Mouse (Mus musculus) 416B (cell line): ENCODE results near the gene Usp21.

Experiments used
- DNase-seq: peaks from one replicate; pipeline ENCODE4 v3.0.0; 2011; ENCODE audit warnings: low read depth

Gene Usp21

DNA sequence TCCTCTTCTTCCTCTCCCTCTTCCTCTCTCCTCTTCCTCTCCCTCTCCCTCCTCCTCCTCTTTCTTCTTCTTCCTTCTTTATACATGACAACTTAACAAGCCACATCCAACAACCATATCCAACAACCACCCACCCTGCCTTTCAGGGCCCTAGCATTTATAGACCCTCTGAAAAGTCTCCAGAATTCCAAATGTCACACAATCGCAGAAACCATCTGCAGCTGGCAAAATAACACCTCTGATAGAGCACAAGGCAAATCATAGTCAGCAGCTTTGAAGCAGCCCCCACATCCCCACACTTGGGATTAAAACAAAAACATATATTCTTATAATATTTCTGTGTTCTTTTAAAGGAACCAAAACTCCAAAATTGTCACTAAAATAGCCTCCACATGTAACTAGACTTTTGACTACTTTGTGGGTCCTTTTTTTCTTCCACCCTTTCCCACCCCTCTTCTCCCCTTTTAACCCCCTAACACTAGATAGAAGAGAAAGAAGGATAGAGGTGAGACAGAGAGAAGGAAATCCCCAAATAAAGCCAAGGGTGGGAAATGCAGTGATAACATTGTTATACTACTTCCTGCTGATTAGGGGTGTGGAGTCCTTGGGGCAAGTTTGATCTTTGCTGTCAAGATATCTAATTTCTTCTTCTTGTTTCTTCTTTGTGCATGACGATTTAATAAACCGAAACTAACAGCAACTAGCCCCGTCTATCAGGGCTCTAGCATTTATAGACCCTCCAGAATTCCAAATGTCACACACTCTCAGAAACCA lies 21.6 kb downstream of the Usp21 start:
- no peak for DNase-seq

DNA sequence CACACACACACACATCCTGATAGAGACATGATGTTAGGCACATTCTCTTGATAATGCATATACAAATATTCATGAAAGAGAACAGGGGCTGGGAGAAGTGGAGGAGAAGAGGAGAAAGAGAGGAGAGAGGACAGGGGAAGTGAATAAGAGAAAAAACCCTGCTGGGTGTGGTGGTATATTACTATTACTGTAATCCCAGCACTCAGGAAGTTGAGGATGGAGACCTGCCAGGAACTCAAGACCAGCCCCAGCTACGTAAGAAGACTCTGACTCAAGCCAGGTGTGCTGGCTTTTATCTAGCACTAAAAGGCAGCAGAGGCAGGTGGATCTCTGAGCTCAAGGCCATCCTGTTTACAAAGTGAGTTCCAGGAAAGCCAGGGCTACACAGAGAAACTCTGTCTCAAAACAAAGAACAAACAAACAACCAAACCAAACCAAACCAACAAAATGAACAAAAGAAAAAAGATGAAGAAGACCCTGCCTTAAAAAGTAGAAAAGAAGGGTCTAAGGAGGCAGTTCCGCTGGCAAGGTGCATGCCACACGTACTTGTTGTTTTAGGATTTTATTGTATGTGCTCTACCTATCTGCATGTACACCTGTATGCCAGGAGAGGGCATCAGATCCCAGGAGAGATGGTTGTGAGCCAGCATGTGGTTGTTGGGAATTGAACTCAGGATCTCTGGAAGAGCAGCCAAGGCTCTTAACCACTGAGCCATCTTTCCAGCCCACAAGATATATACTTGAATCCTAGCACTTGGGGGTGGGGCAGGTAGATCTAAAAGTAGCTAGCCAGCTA lies 23.9 kb downstream of the Usp21 start:
- no peak for DNase-seq

- no peak for DNase-seq
These were observed 24.6 kb downstream of the Usp21 start for GRCm38 (mm10) chr1:171263185-171263611.

DNA sequence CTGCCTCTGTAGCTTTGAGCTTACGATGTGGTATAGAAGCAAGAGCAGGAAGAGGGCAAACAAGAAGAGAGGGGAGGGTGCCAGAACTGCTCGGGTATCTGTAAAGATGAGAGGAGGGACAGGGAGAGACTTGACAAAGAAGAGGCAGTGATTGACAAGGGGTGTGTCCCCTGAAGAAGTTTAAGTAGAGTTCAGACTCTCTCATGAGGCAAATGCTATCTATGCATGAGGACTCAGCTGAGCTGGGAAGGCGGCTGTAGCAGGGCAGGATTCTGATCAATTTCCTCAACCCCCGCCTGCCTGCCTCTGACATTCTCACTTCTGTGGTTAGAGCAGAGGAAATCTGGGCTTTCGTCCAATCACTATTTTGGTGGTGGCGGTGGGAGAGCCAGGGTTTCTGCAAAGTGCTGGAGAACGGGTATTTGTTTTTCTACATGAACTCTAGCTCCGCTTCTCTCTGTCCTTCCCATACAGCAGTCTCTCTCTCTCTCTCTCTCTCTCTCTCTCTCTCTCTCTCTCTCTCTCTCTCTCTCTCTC lies 25.1 kb downstream of the Usp21 start:
- peak; percentile 83 for DNase-seq

DNA sequence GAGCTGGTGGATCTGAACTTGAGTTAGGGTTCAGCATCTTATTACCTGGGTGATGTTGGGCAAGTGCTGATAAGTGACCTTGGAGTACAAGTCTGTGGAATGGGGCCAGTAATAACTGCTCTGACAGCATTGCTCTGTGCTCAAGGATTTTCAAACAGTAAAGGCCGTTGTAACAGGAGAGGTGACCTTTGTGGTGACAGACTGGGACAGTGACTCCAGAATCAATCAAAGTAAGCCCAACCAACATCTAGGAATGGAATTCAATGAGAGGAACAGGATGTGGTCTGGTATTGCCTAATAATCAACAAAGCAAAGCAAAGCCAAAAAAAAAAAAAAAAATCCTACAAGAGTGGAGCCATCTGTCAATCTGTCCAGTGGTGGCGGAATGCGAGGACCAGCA lies 27.5 kb downstream of the Usp21 start:
- no peak for DNase-seq

- DNase-seq, result peak; percentile 73
These were observed 28.9 kb downstream of the Usp21 start for GRCm38 (mm10) chr1:171258921-171259320.

DNA sequence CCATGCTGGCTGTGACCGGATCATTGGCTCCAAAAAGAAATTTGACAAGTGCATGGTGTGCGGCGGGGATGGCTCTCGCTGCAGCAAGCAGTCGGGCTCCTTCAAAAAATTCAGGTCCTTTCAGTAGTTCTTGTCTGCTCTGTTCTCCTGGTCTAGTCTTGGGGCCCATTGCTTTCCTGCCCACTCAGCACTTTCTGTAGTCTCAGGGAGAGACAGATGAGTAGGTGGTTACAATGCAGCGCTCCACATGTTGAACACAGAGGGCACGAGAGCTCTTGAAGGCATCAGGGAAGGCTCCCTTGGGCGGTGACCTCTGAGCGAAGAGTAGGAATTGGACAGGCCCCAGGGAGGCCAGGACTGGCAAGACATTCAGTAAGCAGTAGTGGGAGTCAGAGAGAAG lies 30.0 kb downstream of the Usp21 start:
- no peak for DNase-seq

- peak; percentile 84 for DNase-seq
These were observed 30.7 kb downstream of the Usp21 start for GRCm38 (mm10) chr1:171256937-171257548.

DNA sequence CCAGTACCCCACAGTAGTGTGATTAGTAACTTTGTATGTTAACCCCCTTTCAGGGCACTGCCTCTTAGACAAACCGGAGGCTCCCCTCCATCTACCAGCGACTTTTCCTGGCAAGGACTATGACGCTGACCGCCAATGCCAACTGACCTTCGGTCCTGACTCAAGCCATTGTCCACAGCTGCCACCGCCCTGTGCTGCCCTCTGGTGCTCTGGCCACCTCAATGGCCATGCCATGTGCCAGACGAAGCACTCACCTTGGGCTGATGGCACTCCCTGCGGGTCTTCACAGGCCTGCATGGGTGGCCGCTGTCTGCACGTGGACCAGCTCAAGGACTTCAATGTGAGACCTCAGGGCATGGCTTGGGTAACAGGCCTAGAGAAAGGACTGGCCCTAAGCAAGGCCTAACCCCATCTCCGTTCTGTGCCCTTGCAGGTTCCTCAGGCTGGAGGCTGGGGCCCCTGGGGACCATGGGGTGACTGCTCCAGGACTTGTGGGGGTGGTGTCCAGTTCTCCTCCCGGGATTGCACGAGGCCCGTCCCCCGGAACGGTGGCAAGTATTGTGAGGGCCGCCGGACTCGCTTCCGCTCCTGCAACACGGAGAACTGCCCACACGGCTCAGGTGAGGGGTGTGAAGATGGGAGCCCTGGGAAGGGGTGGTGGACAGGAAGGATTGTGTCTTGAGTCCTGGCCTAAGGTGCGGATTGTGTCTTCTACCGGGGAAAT lies 31.5 kb downstream of the Usp21 start:
- DNase-seq, result no peak

DNA sequence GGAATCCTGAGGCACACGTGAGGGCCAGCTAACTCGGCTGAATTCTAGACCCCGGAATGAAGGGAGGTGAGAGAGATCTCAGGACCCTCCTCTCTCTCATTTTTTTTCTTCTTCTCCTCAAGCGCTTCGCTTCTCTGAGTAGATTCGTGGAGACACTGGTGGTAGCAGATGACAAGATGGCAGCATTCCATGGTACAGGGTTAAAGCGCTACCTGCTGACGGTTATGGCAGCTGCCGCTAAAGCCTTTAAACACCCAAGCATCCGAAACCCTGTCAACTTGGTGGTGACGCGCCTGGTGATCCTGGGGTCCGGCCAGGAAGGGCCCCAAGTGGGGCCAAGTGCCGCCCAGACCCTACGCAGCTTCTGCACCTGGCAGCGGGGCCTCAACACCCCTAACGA lies 35.4 kb downstream of the Usp21 start:
- DNase-seq, result no peak

DNA sequence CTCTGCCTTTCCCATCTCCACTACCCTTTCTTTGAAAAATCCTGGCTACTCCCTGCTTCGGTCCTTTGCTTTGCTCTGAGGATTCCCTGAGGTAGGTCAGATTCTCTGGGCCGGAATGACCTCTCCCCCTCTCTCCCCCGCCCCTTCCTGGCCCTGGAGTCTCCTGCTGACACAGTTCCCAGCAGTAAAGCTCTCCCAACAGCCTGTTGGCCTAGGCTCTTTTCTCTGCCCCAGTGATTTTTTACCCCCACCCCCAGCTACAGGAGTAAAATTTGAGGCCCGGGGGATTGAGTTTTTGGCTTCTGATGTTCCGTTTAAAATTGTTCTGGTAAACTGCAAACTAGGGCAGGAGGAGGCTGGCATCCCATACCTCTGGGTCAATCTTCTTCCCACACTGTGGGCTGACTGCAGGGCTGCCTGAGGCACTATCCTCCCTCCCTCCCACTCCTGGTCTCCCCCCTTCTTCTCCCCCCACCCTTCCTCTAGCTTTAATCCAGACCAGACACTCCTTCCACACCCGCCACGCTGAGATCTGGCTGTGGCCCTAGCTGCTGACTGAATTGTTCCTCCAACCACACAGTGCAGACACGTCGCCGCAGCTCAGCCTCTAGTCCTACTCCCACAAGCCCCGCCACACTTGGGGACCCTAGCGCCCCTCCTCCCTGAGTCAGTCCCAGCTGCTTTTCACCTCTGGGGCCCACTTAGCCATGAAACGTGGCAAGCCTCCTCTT lies 36.0 kb downstream of the Usp21 start:
- DNase-seq, result no peak

DNA sequence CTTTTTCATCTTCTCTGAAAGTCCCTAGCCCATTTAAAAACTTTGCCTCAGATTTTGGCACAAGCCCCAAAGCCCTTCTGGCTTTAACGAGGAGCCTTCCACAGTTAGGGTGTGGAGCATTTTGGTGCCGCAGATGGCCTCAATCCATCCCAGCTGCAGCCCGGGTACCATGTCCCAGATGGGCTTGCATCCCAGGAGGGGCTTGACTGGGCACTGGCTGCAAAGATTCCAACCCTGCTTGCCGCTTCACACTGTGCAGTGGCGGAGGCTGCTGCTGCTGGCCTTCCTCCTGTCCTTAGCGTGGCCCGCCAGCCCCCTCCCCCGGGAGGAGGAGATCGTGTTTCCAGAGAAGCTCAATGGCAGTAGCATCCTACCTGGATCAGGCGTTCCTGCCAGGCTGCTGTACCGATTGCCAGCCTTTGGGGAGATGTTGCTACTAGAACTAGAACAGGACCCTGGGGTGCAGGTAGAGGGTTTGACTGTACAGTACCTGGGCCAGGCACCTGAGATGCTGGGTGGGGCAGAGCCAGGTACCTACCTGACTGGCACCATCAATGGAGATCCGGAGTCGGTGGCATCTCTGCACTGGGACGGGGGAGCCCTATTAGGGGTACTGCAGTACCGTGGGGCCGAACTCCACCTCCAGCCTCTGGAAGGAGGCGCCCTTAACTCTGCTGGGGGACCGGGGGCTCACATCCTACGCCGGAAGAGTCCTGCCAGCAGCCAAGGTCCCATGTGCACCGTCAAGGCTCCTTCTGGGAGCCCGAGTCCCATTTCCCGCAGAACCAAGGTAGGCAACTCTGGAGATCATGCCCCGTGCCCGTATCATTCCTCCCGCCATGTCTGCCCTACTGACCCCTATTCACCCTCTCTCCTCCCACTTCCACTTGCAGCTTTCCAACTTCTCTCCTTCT lies 36.9 kb downstream of the Usp21 start, which contains the start of gene Ndufs2:
Ndufs2 (minus strand) TSS at position 709 of the 914 bp plus-strand sequence.
- DNase-seq, result no peak

GRCm38 (mm10) chr1:171249913-171250600 lies 37.7 kb downstream of the Usp21 start, which contains the start of gene Adamts4:
TSS of gene Adamts4 (plus strand) at chr1:171250421.
- no peak for DNase-seq

DNA sequence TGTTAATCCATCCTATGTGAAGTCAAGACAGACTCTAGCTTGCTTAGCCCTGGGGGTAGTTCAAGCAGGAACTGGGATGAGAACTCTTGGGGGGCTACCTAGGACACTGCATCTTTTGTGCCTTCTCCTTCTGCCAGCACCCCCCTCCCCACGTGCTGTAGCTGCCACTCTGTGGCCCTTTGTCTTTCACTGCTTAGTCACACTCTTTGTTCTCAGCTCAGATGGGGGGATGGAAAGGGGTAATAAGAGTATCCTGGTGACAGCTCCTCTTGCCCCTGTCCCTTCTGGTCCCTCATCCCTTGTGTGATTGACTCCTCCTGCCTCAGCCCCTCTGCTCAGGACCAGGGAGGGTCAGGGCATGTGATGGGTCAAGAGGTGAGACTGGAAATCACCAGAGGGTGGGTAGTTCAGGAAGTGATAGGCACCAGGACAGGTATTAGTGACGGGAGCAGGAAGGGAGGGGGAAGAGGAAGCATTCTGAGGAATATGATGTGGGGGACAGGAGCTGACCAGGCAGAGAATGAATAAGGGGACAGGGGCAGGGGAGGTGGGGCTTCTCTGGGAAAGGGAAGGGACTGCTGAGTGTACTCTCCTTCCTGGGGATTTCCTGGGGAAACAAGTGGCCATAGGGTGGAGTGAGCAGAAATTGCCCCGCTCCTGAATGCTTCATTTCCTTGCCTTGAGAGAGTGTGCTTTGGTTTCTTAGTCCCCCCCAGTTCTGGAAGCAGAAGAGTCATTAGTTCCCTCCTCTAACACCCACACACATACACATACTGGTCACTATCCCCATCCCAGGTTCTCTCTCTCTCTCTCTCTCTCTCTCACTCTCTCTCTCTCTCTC lies 39.2 kb downstream of the Usp21 start:
- DNase-seq, result peak; percentile 65

DNA sequence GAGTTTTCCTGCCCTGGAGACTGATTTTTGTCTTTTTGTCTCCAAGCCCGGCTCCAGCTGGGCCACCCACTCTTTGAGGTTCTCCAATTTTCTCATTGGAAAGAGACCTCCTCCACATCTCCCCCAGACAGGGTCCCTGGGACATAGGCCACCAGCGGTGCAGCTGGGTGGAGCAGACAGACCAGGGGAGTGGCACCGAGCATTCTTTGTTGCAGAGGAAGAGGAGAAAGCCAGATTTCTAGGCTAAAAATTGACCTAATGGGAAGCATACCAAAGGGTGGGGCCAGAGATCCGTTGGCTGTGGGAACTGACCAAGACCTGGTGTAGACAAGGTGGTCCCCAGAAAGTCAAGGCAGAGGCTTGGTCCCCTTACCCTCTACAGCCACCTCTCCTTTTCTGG lies 39.9 kb downstream of the Usp21 start:
- peak; percentile 44 for DNase-seq

- DNase-seq, result no peak
These were observed 40.3 kb downstream of the Usp21 start for GRCm38 (mm10) chr1:171247453-171247841.

- DNase-seq, result peak; percentile 99
These were observed 40.9 kb downstream of the Usp21 start for GRCm38 (mm10) chr1:171246709-171247452.

GRCm38 (mm10) chr1:171245353-171245752 lies 42.4 kb downstream of the Usp21 start:
- no peak for DNase-seq
